Mouse (Mus musculus) hindbrain, embryonic 13.5 days (tissue): ENCODE data around the gene Mis12. TPM values are rescaled to one million over a fixed set of nuclear protein-coding genes. Genes with fewer than 3 reads are reported as not detected.

Source experiments
- ATAC-seq: fragments of 200-750 bp; cut with Nextera tagmentation; 2 replicates; pipeline ENCODE4 v1.8.0; 2017; ENCODE audit warnings: moderate TSS enrichment; ENCODE audit not compliant: low FRiP score
- H3K27ac ChIP-seq: fragments of 300-500 bp; sonication (generic); 2 replicates; pipeline ENCODE4 v1.5.1; 2015; ENCODE audit warnings: inconsistent platforms, mild to moderate bottlenecking, moderate library complexity
- H3K27me3 ChIP-seq: fragments of 300-500 bp; sonication (generic); 2 replicates; pipeline ENCODE4 v1.6.1; 2015; ENCODE audit warnings: mild to moderate bottlenecking, inconsistent platforms
- H3K36me3 ChIP-seq: fragments of 300-500 bp; sonication (generic); 2 replicates; pipeline ENCODE4 v1.6.1; 2015; ENCODE audit warnings: mild to moderate bottlenecking, inconsistent platforms
- H3K4me1 ChIP-seq: fragments of 300-500 bp; sonication (generic); replicated peaks from 2 replicates; pipeline ENCODE4 v1.6.1; 2015; ENCODE audit warnings: inconsistent platforms
- H3K4me2 ChIP-seq: fragments of 300-500 bp; sonication (generic); 2 replicates; pipeline ENCODE4 v1.6.1; 2015; ENCODE audit warnings: inconsistent platforms, mild to moderate bottlenecking, moderate library complexity
- H3K4me3 ChIP-seq: fragments of 300-500 bp; sonication (generic); 2 replicates; pipeline ENCODE4 v1.5.1; 2015; ENCODE audit warnings: mild to moderate bottlenecking, inconsistent platforms
- H3K9ac ChIP-seq: fragments of 300-500 bp; sonication (generic); 2 replicates; pipeline ENCODE4 v1.6.1; 2015; ENCODE audit warnings: mild to moderate bottlenecking, inconsistent platforms
- H3K9me3 ChIP-seq: fragments of 300-500 bp; sonication (generic); 2 replicates; pipeline ENCODE4 v1.6.1; 2016; ENCODE audit warnings: inconsistent platforms
- WGBS: fragments of 180-500 bp; shearing (Covaris S2); methylation state at CpG from one replicate; pipeline ENCODE4 v1.1.7; 2015; 5-methylcytosine and 5-hydroxymethylcytosine counted together
- polyA plus RNA-seq: library from polyadenylated mRNA; unstranded; fragments of >200 nt; fragmentation: Nextera tagmentation; extraction: Ambion mirVana; gene quantifications from 2 replicates; pipeline ENCODE4 v1.2.1, GENCODE M21; 2015

Gene Mis12
- polyA plus RNA-seq, 1 experiment from 2014 or later: 39.0 TPM

DNA sequence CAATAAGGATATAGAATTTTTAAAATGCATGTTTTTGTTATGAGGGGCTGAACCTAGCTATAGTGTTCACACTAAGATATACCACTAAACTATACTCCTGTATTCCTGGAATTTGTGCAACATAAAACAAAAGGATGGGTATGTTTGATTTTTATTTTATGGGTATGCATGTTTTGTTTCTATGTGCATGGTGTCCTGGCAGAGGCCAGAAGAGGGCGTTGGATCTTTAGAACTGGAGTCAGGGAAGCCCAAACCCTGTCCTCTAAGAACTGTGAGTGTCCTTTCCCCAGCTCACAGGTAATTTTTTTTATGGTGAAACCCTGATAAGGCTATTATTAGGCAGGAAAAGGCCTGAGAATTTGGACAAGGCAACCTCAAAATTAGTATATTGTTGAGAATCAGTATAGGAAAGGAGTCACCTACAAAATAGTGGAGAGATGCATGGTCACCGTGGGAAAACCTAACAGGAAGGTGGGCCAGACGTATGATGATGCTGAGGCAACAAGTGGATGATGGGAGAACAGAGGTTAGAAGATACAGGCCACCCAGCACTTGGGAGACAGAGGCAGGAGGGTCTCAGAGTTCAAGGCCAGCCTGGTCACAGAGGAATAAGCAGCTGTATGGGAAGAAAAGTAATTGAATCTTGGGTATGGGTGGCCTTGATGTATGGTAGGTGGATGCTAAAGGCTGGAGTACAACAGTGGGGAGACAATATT lies 10.2 kb downstream of the Mis12 start:
- Histone ChIP-seq H3K4me1 (peaks cover 24% of the 10 kb centered on the region), H3K27ac (no peak overlapping the region), H3K4me2 (no peak overlapping the region), H3K9ac (no peak overlapping the region), H3K9me3 (no peaks in the 10 kb centered on the region), H3K27me3 (no peaks in the 10 kb centered on the region), H3K4me3 (no peak overlapping the region), H3K36me3 (peaks cover 35% of the 10 kb centered on the region)
- no peak for ATAC-seq
- WGBS: 78% methylated on average over 3 of the region's 3 CpGs

DNA sequence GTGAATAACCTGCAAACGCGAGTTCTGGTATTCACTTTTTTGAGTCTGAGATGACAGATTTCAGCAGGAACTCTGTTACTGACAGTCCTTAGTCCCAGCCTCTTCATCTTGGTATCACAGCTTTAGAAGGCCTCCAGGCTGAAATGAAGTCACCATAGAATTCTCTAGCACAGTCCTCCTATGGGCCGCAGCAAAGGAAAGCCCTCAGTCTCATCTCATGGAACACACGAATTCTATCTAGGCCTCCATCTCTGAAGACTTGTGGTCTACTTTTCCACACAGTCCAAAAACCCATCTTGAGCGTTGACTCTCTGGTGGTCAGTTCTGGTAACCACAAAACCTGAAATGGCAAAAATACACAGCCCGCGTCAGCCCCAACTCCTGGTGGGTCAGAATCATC lies 12.7 kb downstream of the Mis12 start:
- no peak for ATAC-seq
- 61% methylated on average over 7 of the region's 7 CpGs for WGBS

DNA sequence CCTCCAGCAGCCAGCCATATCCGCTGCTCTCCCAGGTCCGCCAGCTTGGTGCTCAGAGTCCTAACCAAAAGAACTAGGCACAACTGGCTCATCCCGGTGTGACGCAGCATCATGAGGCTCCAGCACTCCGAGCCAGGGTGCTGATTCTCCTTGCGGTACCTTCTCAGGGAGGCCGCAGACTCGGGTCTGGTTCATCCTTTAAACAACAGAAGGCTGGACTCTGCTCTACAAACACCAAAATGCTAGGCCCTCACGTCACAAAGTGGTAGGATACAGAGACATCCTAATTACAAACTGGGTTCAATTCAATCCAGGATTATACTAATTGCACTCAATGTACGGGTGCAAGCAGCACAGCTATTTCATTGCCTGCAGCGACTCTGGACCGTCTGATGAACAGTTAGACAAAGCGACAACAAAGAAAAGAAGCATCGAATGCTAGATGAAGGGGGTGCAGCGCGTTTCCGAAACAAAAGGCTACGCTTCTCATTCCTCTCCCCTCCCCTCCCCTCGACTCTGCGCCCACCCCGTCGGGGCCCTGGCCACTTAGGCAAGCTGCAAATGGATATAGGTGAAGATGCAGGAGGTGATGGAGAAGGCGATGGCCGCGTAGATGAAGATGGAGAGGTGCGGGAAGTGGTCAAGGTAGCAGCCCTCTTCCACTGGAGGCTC lies 13.2 kb downstream of the Mis12 start:
- H3K36me3 ChIP-seq: peaks cover 8% of the 10 kb centered on the region
- H3K27me3 ChIP-seq: no peaks in the 10 kb centered on the region
- 5% methylated on average over 26 of the region's 26 CpGs for WGBS
- peak overlapping the region; percentile 94 for H3K9ac ChIP-seq
- H3K4me1 ChIP-seq: peaks cover 24% of the 10 kb centered on the region
- H3K4me3 ChIP-seq: peak overlapping the region; percentile 61
- H3K27ac ChIP-seq: peak overlapping the region; percentile 94
- ATAC-seq: peak; percentile 47
- H3K4me2 ChIP-seq: peak overlapping the region; percentile 84
- H3K9me3 ChIP-seq: no peaks in the 10 kb centered on the region

More for the DNA sequence above, 12.7 kb downstream of the Mis12 start:
- Histone ChIP-seq H3K9me3 (no peaks in the 10 kb centered on the region), H3K4me3 (peak overlapping the region; percentile 61), H3K27ac (peak overlapping the region; percentile 94), H3K27me3 (no peaks in the 10 kb centered on the region), H3K36me3 (peaks cover 13% of the 10 kb centered on the region), H3K4me1 (peaks cover 24% of the 10 kb centered on the region), H3K4me2 (peak overlapping the region; percentile 84), H3K9ac (peak overlapping the region; percentile 94)

DNA sequence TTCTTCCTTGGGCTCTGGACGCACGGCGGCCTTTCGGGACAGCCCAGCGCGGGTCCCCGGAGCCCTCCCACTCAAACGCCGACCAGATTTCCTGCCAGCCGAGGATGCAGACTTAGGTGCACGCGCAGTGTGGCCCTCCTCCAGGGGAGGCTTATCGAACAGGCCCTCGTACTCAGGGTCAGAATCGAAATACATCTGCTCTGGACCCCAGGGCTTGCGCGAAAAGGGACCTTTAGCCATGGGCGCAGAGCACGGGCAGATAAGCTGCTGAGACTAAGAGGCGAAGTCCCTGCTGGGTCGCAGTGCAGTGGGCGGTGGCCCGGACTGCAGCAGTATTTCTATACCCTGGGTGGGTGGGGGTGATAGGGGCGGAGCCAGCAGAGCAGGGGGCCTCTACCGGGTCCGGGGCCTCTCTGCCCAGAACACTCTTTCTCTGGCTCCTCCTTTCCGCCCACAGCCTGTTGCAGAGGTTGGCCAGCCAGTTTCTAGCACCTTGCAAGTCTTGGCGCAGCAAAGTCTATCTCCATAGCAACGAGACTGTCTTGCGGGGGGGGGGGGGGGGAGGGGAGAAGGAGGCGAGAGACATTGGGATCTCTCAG lies 13.9 kb downstream of the Mis12 start, which contains the start of gene 6330403K07Rik:
Gene 6330403K07Rik, minus strand, starts transcription at position 351 of the 599 bp plus-strand sequence.
- Histone ChIP-seq H3K4me1 (peaks cover 21% of the 10 kb centered on the region), H3K4me2 (peak within 1 kb of the TSS; percentile 84), H3K9ac (peak within 1 kb of the TSS; percentile 94), H3K4me3 (peak within 1 kb of the TSS; percentile 61), H3K27me3 (no peaks in the 10 kb centered on the region), H3K36me3 (peaks cover 1% of the 10 kb centered on the region), H3K27ac (peak within 1 kb of the TSS; percentile 94), H3K9me3 (no peaks in the 10 kb centered on the region)
- WGBS: under 1% methylated on average over 29 of the region's 31 CpGs
- peak; percentile 95 for ATAC-seq

DNA sequence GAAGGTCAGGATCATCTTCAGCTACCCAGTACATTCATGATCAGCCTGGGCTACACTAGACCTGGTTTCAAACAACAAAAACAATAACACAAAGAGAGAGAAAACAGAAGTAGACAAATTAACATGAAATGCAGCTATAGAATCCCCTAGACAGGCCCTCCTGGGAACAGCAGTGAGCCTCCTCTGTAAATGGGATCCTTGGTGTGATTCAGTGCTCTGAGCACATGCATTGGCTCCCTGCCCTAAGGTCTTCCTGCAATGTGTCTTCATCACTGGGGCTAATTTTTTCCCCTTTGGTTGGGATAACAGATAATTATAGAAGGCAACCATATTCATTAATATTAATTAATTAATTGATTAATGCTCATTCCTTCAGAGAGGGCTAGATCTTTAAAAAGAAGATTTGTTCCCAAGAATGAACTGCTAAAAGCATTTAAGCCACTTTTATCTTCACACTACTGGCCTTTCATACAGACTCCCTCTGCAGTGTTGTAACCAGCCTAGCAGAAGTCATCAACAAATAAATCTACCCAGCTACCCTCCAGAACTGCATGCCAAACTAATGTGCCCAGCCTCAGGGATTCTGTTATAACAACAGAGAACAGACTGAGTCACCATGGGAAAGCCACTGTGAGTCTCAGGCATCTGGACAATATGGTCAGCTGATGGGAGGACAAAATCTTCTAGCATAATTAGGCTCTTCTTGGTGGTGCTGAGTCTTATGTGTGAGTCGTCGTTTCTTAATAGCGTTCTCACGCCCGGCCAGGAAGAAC lies 20.3 kb downstream of the Mis12 start:
- H3K27ac ChIP-seq: no peak overlapping the region
- H3K4me2 ChIP-seq: no peak overlapping the region
- no peaks in the 10 kb centered on the region for H3K4me1 ChIP-seq
- 97% methylated on average over 5 of the region's 5 CpGs for WGBS
- H3K27me3 ChIP-seq: no peaks in the 10 kb centered on the region
- no peak overlapping the region for H3K4me3 ChIP-seq
- ATAC-seq: no peak
- H3K9ac ChIP-seq: no peak overlapping the region
- no peaks in the 10 kb centered on the region for H3K36me3 ChIP-seq
- no peaks in the 10 kb centered on the region for H3K9me3 ChIP-seq

DNA sequence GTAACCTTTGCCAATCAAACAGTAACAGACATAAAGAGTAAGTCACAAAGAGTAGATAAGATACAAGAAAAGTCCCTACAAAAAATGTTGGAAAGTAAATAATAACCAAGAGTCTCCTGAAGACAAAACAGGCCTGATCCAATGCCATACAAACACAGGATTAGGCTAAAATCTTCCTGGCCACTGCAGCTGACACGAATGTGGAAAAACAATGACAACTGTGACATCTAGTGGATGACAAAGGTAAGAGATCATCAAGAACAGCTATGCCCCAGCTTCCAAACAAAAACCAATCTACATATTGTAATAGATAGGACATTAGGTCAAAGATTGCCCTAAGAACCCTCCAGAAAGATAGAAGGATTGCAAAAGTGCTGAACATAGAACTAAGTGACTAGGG lies 33.1 kb downstream of the Mis12 start:
- Histone ChIP-seq H3K4me2 (no peak overlapping the region), H3K27me3 (no peaks in the 10 kb centered on the region), H3K9me3 (no peaks in the 10 kb centered on the region), H3K9ac (no peak overlapping the region), H3K4me3 (no peak overlapping the region), H3K27ac (no peak overlapping the region), H3K36me3 (no peaks in the 10 kb centered on the region), H3K4me1 (no peaks in the 10 kb centered on the region)
- no peak for ATAC-seq
- 3% methylated on average over 1 of the region's 1 CpGs for WGBS

DNA sequence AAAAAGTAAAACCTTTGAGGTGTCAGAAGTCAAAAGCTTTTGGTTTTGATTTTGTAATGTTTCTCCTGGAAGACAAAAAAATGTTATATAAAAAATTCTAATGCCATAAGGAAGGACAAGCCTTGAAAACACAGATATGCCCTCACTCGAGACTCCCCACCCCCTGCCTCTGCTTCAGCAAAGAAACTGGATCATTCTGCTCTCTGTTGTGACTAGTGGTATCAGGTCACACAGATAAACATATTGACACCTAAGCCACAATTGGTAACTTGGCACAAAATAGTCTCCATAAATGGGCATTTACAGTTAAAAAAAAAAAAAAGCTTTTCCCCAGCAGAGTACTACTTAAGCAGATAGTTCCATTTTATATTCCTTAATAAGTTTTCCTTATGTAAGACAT lies 56.9 kb downstream of the Mis12 start:
- Histone ChIP-seq H3K4me2 (no peak overlapping the region), H3K9ac (no peak overlapping the region), H3K9me3 (peaks cover 14% of the 10 kb centered on the region), H3K27ac (no peak overlapping the region), H3K4me3 (no peak overlapping the region), H3K36me3 (no peaks in the 10 kb centered on the region), H3K4me1 (no peaks in the 10 kb centered on the region), H3K27me3 (no peaks in the 10 kb centered on the region)
- no peak for ATAC-seq
- WGBS: 81% methylated on average over 1 of the region's 1 CpGs

Other genes with a start within 250 kb of the Mis12 start
- gene Scimp, start 207.0 kb upstream of the Mis12 start, polyA plus RNA-seq: 0.30 TPM in 1 of 2 replicates, not detected in the other
- 83.1 and 87.5 TPM in 2 replicates for gene Rabep1, start 174.8 kb upstream of the Mis12 start, polyA plus RNA-seq
- 121 and 131 TPM in 2 replicates for gene Nup88, start 49.6 kb upstream of the Mis12 start, polyA plus RNA-seq
- 72.1 and 73.0 TPM in 2 replicates for gene Rpain, start 49.4 kb upstream of the Mis12 start, polyA plus RNA-seq
- gene C1qbp, start 36.6 kb upstream of the Mis12 start, polyA plus RNA-seq: 191 and 192 TPM in 2 replicates
- gene Dhx33, start 15.2 kb upstream of the Mis12 start, polyA plus RNA-seq: 13.9 and 14.4 TPM in 2 replicates
- gene Derl2, start 230 bp downstream of the Mis12 start, polyA plus RNA-seq: 30.7 and 34.7 TPM in 2 replicates
- gene 6330403K07Rik, start 13.9 kb downstream of the Mis12 start, polyA plus RNA-seq: 601 TPM in 2 replicates
- gene Nlrp1a, start 125.1 kb downstream of the Mis12 start, polyA plus RNA-seq: not detected in 2 replicates
- gene Nlrp1b, start 211.1 kb downstream of the Mis12 start, polyA plus RNA-seq: not detected in 2 replicates